9 mouse cellular contexts compared by ENCODE assay signal in the genomic region with DNA sequence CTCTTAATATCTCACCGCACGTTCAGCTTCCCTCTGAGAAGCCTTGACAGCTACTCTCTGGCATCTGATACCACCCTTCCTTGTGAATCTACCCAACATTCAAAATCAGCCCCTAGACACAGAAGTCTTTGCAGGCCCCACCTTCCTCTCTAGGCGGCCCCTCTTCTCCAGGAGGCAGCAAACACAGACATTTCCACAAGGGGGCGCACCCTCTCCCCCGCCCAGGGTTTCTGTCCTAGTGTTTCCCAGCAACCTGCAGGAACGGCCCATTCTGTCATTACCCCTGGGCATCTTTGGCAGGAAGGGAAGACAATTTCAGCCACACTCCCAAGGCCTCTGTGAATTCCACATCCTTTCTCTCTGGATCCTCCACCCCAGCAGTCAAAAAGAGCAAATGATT.
A peak's percentile ranks its signal among the peaks of the same experiment; 100 is the strongest.
DNase-seq lines count a peak whose midpoint lies in the region; ATAC-seq and TF ChIP-seq lines count a peak whose summit lies in the region.
"Had no signal": no experiment of that assay in that cellular context is flagged by ENCODE, and none has a peak within 500 bp of the region (broad histone marks: within the 10 kb centered on the region; RNA-seq: fewer than 3 reads in every experiment).

No protein-coding gene starts in this region.

- no peaks in the 10 kb centered on the region for H3K27me3 ChIP-seq in liver, embryonic 12.5 days (replicated peaks)
- no peaks in the 10 kb centered on the region for H3K27me3 ChIP-seq in liver, adult 2 months (ENCODE audit: control insufficient read depth, insufficient read depth, low read length)
- H3K27me3 ChIP-seq: neural tube, embryonic 12.5 days had no signal

- H3K4me3 ChIP-seq in liver, embryonic 12.5 days: no peak overlapping the region
- no peak overlapping the region for H3K4me3 ChIP-seq in liver, adult 2 months (ENCODE audit: insufficient read depth, low read depth, low read length)
- H3K4me3 ChIP-seq: neural tube, embryonic 12.5 days had no signal

- no peak for TF ChIP-seq POLR2A in liver, adult 2 months (IDR thresholded peaks at IDR 0.05; ENCODE audit: extremely low read depth, insufficient read depth, low read length)

- no peak for ATAC-seq in liver, embryonic 12.5 days

- TF ChIP-seq CTCF in liver, adult 2 months (IDR thresholded peaks at IDR 0.05; ENCODE audit: low read depth, low read length): peak; percentile 69

- no peak overlapping the region for H3K9ac ChIP-seq in liver, embryonic 12.5 days
- H3K9ac ChIP-seq in liver, adult 2 months (ENCODE audit: low read depth, low read length): no peak overlapping the region
- H3K9ac ChIP-seq: neural tube, embryonic 12.5 days had no signal

- peaks cover 20% of the 10 kb centered on the region for H3K4me1 ChIP-seq in liver, embryonic 12.5 days
- no peaks in the 10 kb centered on the region for H3K4me1 ChIP-seq in liver, adult 2 months (ENCODE audit: control insufficient read depth, insufficient read depth, low read length)

- no peaks in the 10 kb centered on the region for H3K9me3 ChIP-seq in liver, embryonic 12.5 days (replicated peaks)
- H3K9me3 ChIP-seq: neural tube, embryonic 12.5 days had no signal

- peaks cover 34% of the 10 kb centered on the region for H3K36me3 ChIP-seq in liver, embryonic 12.5 days
- H3K36me3 ChIP-seq in liver, adult 2 months (ENCODE audit: control insufficient read depth, insufficient read depth, low read length): peaks cover 2% of the 10 kb centered on the region; the same call in 1 of the 2 replicates

- H3K27ac ChIP-seq in liver, embryonic 12.5 days: no peak overlapping the region
- no peak overlapping the region for H3K27ac ChIP-seq in liver, adult 2 months (replicated peaks; ENCODE audit: insufficient read depth, low read depth, low read length)
- H3K27ac ChIP-seq: neural tube, embryonic 12.5 days had no signal

- 36% methylated on average over 6 of the region's 6 CpGs for WGBS in liver, embryonic 12.5 days (ENCODE audit: insufficient replicate concordance)
- 44% methylated on average over 6 of the region's 6 CpGs for WGBS in liver, adult 2 months

- no peak overlapping the region for H3K4me2 ChIP-seq in liver, embryonic 12.5 days
- H3K4me2 ChIP-seq: neural tube, embryonic 12.5 days had no signal

- H3K79me2 ChIP-seq in liver, adult 2 months (ENCODE audit: control insufficient read depth, insufficient read depth, low read length): no peaks in the 10 kb centered on the region

- peak; percentile 58 for DNase-seq in liver
- DNase-seq in WW6 (ENCODE audit: low read depth, low spot score): peak; percentile 48
- DNase-seq in cerebellum, postnatal 10 days: peak; percentile 79 to 82
- DNase-seq in heart, adult 9 months (ENCODE audit: low spot score in 2 of 2): peak; percentile 67 to 69
- no peak for DNase-seq in liver, adult 2 months (ENCODE audit: extremely low read depth, low read depth, low spot score)
- peak; percentile 52 for DNase-seq in ovary, postnatal 14 days (ENCODE audit: low spot score)
- peak; percentile 60 to 80 for DNase-seq in urinary bladder, postnatal 4 days (ENCODE audit: low spot score in 2 of 2)
